Mouse (Mus musculus): ENCODE results near the gene Lefty2. TPM values are rescaled to one million over a fixed set of nuclear protein-coding genes. Genes with fewer than 3 reads are reported as not detected.

Gene Lefty2
- total RNA-seq, 2 experiments from 2014 or later: 1.4 to 2.0 TPM

DNA sequence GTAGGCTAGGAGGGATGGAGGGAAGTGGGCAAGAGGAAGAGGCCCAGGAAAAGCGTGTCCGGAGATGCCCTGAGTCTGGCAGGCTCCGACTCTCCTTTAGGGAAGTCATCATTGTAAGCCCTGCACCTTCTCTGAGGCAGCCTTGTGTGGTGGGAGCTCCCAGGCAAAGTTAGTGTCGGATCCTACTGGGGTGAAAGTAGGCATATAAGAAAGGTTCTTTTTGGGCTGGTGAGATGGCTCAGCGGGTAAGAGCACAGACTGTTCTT is 11.8 kb downstream of the Lefty2 start:
- H3K4me3 ChIP-seq: peak overlapping the region; percentile 76
- TF ChIP-seq CTCF (conservative IDR thresholded peaks at IDR 0.05): no peak
- DNase-seq (ENCODE audit: low spot score in 2 of 2): no peak
- peak overlapping the region; percentile 94 for H3K27ac ChIP-seq

DNA sequence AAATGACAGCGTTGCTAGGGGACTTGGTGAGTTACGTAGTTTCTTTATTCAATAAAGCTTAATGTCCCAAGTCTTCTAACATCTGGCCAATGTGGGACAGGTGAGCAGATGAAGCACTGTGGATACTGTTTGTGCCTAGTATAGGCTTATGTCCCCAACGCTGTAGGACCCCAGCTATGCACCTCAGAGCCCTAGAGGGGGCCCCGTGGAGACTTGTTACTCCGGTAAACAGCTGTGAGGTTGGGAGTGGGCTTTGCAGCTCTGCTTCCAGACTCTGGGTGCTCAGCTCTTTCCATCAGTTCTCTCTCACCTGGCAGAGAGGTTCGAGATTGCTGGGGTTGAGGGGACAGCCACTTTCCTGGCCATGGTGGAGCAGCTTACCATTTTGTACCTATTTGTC is 12.4 kb downstream of the Lefty2 start:
- H3K27ac ChIP-seq: peak overlapping the region; percentile 94; the same call in 1 of the 2 replicates
- DNase-seq (ENCODE audit: low spot score in 2 of 2): no peak
- H3K4me3 ChIP-seq: peak overlapping the region; percentile 76
- TF ChIP-seq CTCF (conservative IDR thresholded peaks at IDR 0.05): no peak

DNA sequence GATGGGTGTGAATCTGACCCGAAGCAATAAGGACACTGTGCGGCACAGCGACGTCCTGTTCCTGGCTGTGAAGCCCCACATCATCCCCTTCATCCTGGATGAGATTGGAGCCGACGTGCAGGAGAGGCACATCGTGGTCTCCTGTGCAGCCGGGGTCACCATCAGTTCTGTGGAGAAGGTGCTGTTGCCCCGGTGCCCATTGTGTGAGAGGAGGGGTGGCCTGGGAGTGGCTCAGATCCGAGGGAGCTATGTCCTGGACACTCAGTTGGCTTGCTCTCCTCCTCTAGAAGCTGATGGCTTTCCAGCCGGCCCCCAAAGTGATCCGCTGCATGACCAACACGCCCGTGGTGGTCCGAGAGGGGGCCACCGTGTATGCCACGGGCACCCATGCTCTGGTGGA is 13.0 kb downstream of the Lefty2 start:
- H3K4me3 ChIP-seq: peak overlapping the region; percentile 76; the same call in 1 of the 2 replicates
- H3K27ac ChIP-seq: no peak overlapping the region
- no peak for TF ChIP-seq CTCF (conservative IDR thresholded peaks at IDR 0.05)
- DNase-seq (ENCODE audit: low spot score in 2 of 2): no peak

DNA sequence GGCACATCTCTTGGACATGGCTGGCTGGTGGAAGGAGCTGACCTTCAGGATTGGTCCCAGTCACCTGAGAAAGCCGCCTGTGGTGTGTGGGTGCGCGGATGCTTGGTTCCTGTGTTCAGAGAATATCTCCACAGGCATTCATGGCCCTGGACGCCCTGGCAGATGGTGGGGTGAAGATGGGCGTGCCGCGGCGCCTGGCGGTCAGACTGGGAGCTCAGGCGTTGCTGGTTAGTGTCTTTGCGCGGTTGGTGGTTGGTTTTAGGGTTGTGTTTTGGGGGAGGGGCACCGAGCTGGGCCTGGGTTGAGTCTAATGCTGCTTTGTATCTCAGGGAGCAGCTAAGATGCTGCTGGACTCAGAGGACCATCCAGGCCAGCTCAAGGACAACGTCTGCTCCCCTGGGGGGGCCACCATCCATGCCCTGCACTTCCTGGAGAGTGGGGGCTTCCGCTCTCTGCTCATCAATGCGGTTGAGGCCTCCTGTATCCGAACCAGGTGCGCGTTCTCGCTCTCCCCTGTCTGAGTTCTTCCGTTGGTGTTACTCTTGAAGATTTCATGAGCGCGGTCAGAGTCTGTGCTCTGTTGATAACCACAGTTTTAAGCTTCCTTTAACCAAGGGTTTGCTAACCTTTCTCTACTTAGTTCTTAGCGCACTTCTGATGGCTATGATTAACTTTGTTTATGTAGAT is 13.7 kb downstream of the Lefty2 start:
- H3K27ac ChIP-seq: no peak overlapping the region
- DNase-seq (ENCODE audit: low spot score in 2 of 2): no peak
- TF ChIP-seq CTCF (conservative IDR thresholded peaks at IDR 0.05): no peak
- H3K4me3 ChIP-seq: no peak overlapping the region

DNA sequence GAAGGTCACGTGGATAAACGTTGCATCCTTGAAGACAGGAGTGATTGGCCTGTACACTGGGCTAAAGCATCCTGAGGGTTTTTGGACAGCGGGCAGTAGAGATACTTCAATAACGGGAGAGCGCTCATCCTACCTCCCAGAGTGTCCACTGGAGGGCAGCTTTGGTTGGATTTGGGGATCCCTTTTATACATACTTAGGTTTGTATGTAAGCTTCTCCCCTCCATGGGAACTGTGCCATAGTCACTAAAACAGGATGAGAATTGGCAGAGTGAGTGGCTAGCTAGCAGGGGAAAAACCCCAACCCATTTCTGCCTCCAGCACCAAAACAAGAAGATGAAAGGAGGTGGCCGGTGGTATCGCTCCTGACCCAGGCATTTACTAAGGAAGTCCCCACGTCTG is 18.2 kb downstream of the Lefty2 start:
- no peak overlapping the region for H3K4me3 ChIP-seq
- peak; percentile 62 for TF ChIP-seq CTCF (conservative IDR thresholded peaks at IDR 0.05)
- H3K27ac ChIP-seq: no peak overlapping the region
- DNase-seq (ENCODE audit: low spot score in 2 of 2): no peak

DNA sequence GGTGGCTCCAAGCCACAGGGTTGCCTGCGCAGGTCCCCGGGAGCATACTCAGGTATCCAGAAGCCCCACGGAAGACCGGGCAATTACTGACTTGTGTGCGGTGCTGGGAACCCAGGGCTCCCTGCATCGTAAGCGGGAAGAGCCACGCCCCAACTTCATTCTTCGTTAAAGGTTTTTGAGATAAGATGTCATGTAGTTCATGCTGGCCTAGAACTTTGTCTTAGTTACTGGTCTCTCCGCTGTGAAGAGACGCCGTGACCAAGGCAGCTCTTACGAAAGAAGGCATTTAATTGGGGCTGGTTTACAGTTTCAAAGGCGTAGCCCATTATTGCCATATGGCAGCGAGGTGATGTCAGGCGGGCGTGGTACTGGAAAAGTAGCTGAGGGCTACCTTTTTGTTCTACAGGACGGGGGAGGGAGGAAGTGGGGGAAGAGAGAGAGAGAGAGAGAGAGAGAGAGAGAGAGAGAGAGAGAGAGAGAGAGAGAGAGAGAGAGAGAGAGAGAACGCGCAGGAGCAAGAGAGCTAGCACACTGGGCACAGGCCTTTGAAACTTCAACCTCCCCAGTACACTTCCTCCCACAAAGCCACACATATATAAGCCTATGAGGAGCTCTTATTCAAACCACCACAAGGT is 18.9 kb downstream of the Lefty2 start:
- Histone ChIP-seq H3K27ac (no peak overlapping the region), H3K4me3 (no peak overlapping the region)
- DNase-seq (ENCODE audit: low spot score in 2 of 2): no peak
- TF ChIP-seq CTCF (conservative IDR thresholded peaks at IDR 0.05): no peak

DNA sequence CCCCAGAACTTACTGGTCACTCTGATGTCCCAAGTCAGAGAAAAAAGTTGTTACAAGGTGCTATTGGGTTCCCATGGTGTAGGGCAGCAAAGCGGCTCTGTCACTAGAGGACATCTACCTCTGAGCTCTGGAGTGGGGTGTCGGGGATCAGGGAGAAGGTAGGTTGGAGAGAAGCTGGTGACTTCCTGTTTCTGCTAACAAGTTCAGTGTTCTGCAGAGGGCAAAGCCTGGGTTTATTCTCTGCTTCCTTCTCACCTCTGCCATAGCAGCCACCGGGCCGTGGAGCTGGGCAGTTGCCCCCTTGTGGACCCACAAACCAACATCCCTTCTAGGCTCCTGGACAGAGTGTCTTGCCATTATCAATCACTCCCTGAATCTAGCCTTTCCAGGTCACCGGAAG is 19.9 kb downstream of the Lefty2 start:
- no peak overlapping the region for H3K27ac ChIP-seq
- no peak for TF ChIP-seq CTCF (conservative IDR thresholded peaks at IDR 0.05)
- DNase-seq (ENCODE audit: low spot score in 2 of 2): no peak
- no peak overlapping the region for H3K4me3 ChIP-seq

DNA sequence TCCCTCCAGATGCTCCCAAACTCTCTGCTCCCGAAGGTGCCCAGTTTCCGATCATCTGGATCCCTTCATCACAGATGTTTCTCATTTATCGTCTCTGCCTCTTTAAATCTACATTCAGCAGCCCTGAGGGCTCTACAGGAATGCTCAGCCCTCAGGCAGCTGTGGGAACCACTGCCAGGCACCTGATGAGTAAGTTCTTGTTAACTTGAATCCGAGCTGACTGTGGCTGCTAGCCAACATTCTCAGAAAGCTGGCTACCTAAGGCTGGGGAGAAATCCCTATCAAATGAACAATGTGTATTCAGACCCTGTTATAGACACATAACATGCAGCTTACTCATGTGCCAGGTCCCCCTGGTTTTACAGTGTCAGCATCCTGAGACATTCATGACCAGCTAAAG is 20.9 kb downstream of the Lefty2 start:
- no peak for TF ChIP-seq CTCF (conservative IDR thresholded peaks at IDR 0.05)

DNA sequence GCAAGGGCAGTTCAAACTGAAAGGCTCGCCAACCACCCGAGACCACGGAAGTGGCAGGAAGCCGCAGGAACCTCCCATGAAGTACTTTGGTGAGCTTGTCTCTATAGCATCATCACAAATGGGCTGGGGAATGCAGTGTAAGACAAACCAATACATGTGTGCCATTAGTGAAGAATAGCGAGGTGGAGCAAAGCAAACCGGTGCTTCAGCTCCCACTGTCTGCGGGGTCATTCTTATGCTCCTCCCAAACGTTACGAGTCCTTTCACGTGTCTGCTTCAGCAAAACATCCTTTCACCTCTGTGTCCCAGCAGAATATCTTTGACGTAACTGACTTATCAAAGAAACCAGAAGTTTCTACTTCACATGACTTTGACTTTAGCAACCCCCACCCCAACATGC is 23.5 kb downstream of the Lefty2 start:
- no peak for DNase-seq (ENCODE audit: low spot score in 2 of 2)
- TF ChIP-seq CTCF (conservative IDR thresholded peaks at IDR 0.05): no peak
- Histone ChIP-seq H3K4me3 (no peak overlapping the region), H3K27ac (no peak overlapping the region)

More for the DNA sequence above, 20.9 kb downstream of the Lefty2 start:
- Histone ChIP-seq H3K27ac (no peak overlapping the region), H3K4me3 (no peak overlapping the region)
- DNase-seq (ENCODE audit: low spot score in 2 of 2): no peak

DNA sequence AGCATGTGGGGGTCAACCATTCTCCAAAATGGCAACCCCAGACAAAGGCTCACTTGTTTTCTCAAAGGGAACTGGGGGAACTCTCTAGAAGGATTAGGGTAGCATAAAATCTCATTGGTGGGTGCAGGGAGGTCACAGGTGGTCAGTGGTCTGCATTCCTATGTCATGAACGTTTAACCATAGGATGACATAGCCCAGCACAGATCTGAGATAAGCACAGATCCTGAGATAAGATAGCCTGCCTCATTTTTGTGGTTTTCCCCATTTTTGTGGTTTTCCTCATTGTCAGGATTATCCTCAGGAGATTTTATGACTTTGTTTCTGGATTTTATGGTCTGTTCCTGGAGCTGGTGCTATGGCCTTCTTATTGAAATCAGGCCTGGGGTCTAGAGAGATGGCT is 24.1 kb downstream of the Lefty2 start:
- no peak overlapping the region for H3K27ac ChIP-seq
- no peak for TF ChIP-seq CTCF (conservative IDR thresholded peaks at IDR 0.05)
- H3K4me3 ChIP-seq: no peak overlapping the region
- DNase-seq (ENCODE audit: low spot score in 2 of 2): no peak

DNA sequence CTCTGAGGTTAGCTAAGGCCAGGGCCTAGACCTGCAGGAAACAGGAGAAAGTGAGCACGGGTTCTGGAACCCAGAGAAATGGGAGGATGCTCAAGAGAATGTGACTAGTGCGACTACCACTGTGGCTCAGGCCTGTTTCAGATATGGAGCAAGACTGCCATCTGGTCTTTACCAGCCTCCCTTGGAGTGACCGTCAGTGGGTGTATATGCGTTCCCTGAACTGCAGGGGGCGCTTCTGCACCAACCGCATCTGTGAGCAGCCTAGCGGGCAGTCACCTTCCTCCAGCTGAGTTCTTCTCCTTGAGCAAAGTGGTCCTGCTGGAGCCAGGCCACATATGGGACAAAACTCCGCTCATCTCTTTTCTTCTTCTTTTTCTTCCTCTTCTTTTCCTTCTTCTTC is 26.8 kb downstream of the Lefty2 start:
- H3K27ac ChIP-seq: no peak overlapping the region
- no peak for DNase-seq (ENCODE audit: low spot score in 2 of 2)
- H3K4me3 ChIP-seq: no peak overlapping the region
- peak; percentile 69 for TF ChIP-seq CTCF (conservative IDR thresholded peaks at IDR 0.05)

DNA sequence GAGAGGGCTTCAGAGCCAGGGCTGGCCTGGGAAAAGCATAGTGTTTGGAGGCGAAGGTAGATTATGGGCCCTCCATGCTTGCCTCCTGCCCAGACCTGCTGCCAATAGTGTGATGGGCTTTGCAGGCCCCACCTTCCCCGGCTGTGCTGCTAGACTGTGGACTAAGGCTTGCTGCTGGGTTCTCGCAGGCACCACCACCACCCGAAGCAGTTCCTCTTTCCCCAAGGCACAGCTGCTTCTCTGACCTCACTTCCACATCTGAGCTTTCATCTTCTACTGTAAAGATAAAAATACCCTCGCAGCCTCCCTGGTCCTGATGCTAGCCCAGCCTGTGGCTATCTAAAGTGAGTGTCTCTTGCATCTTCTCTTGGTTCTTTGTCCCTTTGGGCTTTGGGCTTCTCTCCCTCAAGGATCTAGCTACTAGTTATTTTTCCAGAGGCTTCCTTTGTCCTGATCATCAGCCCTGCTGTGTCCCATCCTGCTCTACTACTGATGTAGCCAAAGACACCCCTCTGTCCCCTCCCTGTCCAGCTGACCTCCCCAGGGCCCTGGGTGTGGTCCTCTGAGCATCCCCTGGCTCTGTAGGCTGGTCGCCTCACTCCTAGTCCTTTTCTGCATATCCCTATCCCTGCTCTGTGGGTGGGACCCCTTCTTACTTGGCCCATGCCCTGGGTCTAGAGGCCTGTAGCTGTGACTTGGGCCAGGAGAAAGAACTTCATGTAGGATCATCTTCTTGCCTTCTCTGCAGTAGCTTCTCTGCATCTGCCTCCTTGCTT is 29.6 kb downstream of the Lefty2 start:
- H3K4me3 ChIP-seq: no peak overlapping the region

DNA sequence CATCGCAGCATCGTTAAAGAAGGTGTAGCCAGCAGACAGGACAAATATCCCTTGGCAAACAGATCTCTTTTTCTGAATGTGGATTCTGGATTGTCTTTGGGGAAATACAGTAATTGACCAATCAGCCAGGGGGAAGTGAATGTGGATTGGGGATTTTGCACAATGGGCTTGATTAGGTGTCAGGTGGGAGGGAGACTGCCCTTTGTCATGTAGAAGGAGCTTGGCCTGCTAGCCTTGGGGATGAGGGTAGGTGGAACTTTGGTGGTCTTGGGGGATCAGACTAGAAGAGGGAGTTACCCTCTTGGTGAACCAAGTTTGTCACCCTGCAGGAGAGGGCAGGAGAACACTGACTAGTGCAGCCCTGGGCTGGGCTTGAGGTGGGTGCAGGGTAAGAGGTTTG is 31.8 kb downstream of the Lefty2 start:
- DNase-seq (ENCODE audit: low spot score in 2 of 2): no peak
- TF ChIP-seq CTCF (conservative IDR thresholded peaks at IDR 0.05): no peak
- H3K27ac ChIP-seq: no peak overlapping the region
- no peak overlapping the region for H3K4me3 ChIP-seq

More for the DNA sequence above, 29.6 kb downstream of the Lefty2 start:
- no peak for DNase-seq (ENCODE audit: low spot score in 2 of 2)
- TF ChIP-seq CTCF (conservative IDR thresholded peaks at IDR 0.05): no peak
- no peak overlapping the region for H3K27ac ChIP-seq

DNA sequence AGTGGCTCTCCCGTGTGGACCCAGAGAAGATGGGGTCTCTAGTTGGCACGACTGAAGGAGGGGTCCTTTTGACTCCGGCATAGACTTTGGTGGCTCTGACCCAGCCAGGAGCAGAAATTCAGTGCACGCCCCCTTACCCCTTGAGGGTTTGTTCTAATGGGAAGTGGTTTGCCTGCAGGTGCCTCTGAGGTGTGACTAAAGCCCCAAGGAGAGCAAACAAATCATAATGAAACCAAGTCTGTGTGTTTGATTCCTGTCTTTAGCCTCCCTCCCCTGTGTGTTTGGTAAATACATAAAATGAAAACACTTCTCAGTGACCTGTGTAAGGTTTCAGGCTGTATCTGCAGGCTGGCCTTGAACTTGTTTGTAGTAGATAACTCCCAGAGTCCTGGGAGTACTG is 33.4 kb downstream of the Lefty2 start:
- no peak for DNase-seq (ENCODE audit: low spot score in 2 of 2)
- TF ChIP-seq CTCF (conservative IDR thresholded peaks at IDR 0.05): no peak
- Histone ChIP-seq H3K4me3 (no peak overlapping the region), H3K27ac (no peak overlapping the region)

Measured in layer of hippocampus, adult 2 months (tissue).